ENCODE assay signal across 26 mouse cellular contexts in the genomic region with DNA sequence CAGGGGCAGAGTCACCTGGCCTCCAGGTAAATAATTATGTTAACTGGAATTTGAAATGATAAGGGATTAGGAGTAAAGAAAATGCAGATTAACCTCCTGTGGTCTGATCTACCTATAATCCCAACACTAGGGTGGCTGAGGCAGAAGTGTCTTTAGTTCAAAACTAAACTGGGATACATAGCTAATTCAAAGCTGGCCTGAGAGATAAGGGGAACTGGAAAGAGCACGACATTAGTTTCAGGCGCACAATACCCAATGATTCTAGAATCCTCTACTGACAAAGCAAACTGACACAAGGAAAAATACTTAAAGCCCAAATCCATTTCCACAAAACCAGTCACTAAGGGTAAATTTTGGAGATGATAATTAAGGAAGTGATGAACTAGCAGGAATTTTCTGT.
"Had no signal": no experiment of that assay in that cellular context is flagged by ENCODE, and none has a peak within 500 bp of the region (broad histone marks: within the 10 kb centered on the region; RNA-seq: fewer than 3 reads in every experiment).

No protein-coding gene starts in this region.

- ATAC-seq: hindbrain, postnatal 0 days; intestine, embryonic 16.5 days had no signal

- H3K4me2 ChIP-seq: heart, embryonic 11.5 days; heart, embryonic 13.5 days; heart, embryonic 15.5 days; hindbrain, embryonic 13.5 days; hindbrain, embryonic 15.5 days; kidney, embryonic 15.5 days; limb, embryonic 12.5 days; liver, embryonic 11.5 days had no signal

- H3K4me3 ChIP-seq: heart, adult 2 months; heart, embryonic 13.5 days; heart, embryonic 15.5 days; hindbrain, embryonic 13.5 days; hindbrain, embryonic 15.5 days; kidney, embryonic 15.5 days; layer of hippocampus, adult 2 months; left cerebral cortex, adult 2 months; limb, embryonic 10.5 days; limb, embryonic 12.5 days had no signal

- H3K9ac ChIP-seq: heart, embryonic 13.5 days; heart, embryonic 15.5 days; hindbrain, embryonic 13.5 days; hindbrain, embryonic 15.5 days; kidney, embryonic 15.5 days; limb, embryonic 12.5 days had no signal

- H3K27ac ChIP-seq: heart, adult 2 months; heart, embryonic 13.5 days; heart, embryonic 15.5 days; hindbrain, embryonic 13.5 days; hindbrain, embryonic 15.5 days; hindbrain, postnatal 0 days; kidney, embryonic 15.5 days; kidney, postnatal 0 days; layer of hippocampus, adult 2 months; left cerebral cortex, adult 2 months; limb, embryonic 10.5 days; limb, embryonic 12.5 days had no signal

- DNase-seq: gastrocnemius, postnatal 14 days; gastrocnemius, postnatal 36 days; heart, adult 11 months; heart, adult 2 months; heart, postnatal 14 days; heart, postnatal 36 days; kidney, adult 11 months; kidney, adult 2 months; kidney, adult 9 months; kidney, postnatal 14 days; kidney, postnatal 4 days; liver had no signal

- H3K27me3 ChIP-seq: heart, embryonic 13.5 days; heart, embryonic 15.5 days; hindbrain, embryonic 13.5 days; hindbrain, embryonic 15.5 days; kidney, embryonic 15.5 days; limb, embryonic 12.5 days had no signal

- H3K36me3 ChIP-seq: heart, embryonic 13.5 days; heart, embryonic 15.5 days; hindbrain, embryonic 13.5 days; hindbrain, embryonic 15.5 days; kidney, embryonic 15.5 days; limb, embryonic 10.5 days; limb, embryonic 12.5 days had no signal

- H3K4me1 ChIP-seq: heart, embryonic 13.5 days; heart, embryonic 15.5 days; hindbrain, embryonic 13.5 days; hindbrain, embryonic 15.5 days; kidney, embryonic 15.5 days; limb, embryonic 10.5 days; limb, embryonic 12.5 days had no signal

- H3K9me3 ChIP-seq: heart, embryonic 13.5 days; heart, embryonic 15.5 days; hindbrain, embryonic 13.5 days; hindbrain, embryonic 15.5 days; kidney, embryonic 15.5 days; limb, embryonic 10.5 days; limb, embryonic 12.5 days had no signal
